Mouse (Mus musculus): ENCODE results near the gene Rnf144a.

DNA sequence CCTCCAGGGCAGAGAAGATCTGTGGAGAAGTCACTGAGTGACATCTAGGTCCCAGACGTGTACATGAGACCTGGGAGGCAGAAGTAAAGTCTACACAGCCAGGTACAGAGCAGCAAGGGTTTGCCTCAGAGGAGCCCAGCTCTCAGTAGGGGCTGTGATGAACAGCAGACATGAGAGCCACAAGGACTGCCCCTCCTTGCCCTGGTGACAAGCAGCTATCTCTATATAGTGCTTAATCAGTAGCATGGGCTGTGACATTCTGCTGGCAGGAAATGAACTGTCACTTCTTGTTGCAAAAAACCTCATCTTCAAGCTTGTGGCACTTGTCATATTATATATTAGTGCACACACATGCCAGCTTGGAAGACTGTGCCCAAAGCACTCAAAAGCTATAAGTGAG is 81.4 kb downstream of the Rnf144a start:
- TF ChIP-seq CTCF (IDR thresholded peaks at IDR 0.05; ENCODE audit: low read depth, low read length) (no peak), POLR2A (IDR thresholded peaks at IDR 0.05; ENCODE audit: borderline replicate concordance, low read depth, low read length) (no peak)
